Mouse (Mus musculus) Muller cell, postnatal 12 days (primary cell): Measurements from ENCODE around the gene Vmn1r6.
"Not testable (repeated sequence)": the region's sequence is repeated elsewhere in the genome, so short reads cannot be mapped to it uniquely, and the experiment has no call there.

ENCODE experiments used
- DNase-seq: peaks from one replicate; pipeline ENCODE4 v3.0.0-alpha.2; 2015; ENCODE audit errors: inconsistent ontology term

The Vmn1r6 gene

GRCm38 (mm10) chr6:56996943-56997342, at the start of gene Vmn1r6:
TSS of gene Vmn1r6 (plus strand) at chr6:56997243.
- DNase-seq: no peak

GRCm38 (mm10) chr6:56956436-56956835, 40.6 kb upstream of the Vmn1r6 start:
- peak; percentile 25 for DNase-seq

- DNase-seq: no peak
Measured at GRCm38 (mm10) chr6:56969973-56970372, 27.1 kb upstream of the Vmn1r6 start, which contains the start of gene Vmn1r5. TSS of gene Vmn1r5 (plus strand) at chr6:56970273.

GRCm38 (mm10) chr6:57025224-57025623, 28.2 kb downstream of the Vmn1r6 start, which contains the start of gene Vmn1r7:
TSS of gene Vmn1r7 (minus strand) at chr6:57025324.
- DNase-seq: not testable (repeated sequence)

- no peak for DNase-seq
Measured at GRCm38 (mm10) chr6:57031984-57032383, 34.9 kb downstream of the Vmn1r6 start, which contains the start of gene Vmn1r8. TSS of gene Vmn1r8 (plus strand) at chr6:57032284.

GRCm38 (mm10) chr6:57034674-57035073, 37.6 kb downstream of the Vmn1r6 start:
- no peak for DNase-seq
